Mouse (Mus musculus) stomach, embryonic 14.5 days (tissue): ENCODE data around the gene Ugt1a8. TPM values are rescaled to one million over a fixed set of nuclear protein-coding genes. Genes with fewer than 3 reads are reported as not detected.
"Not testable (repeated sequence)": the region's sequence is repeated elsewhere in the genome, so short reads cannot be mapped to it uniquely, and the experiment has no call there.

Experiments used
- ATAC-seq: fragments of 200-750 bp; cut with Nextera tagmentation; 2 replicates; pipeline ENCODE4 v1.8.0; 2017; ENCODE audit warnings: low read depth, moderate TSS enrichment; ENCODE audit not compliant: insufficient number of reproducible peaks, insufficient read depth, low FRiP score
- H3K27ac ChIP-seq: fragments of 300-500 bp; sonication (generic); 2 replicates; pipeline ENCODE4 v1.5.1; 2014; ENCODE audit warnings: mild to moderate bottlenecking, low read length, moderate library complexity, mixed read lengths
- H3K27me3 ChIP-seq: fragments of 300-500 bp; sonication (generic); 2 replicates; pipeline ENCODE4 v1.6.1; 2014; ENCODE audit warnings: low read length, control low read depth, mixed read lengths; ENCODE audit not compliant: control insufficient read depth, insufficient read depth
- H3K36me3 ChIP-seq: fragments of 300-500 bp; sonication (generic); 2 replicates; pipeline ENCODE4 v1.6.1; 2014; ENCODE audit warnings: mild to moderate bottlenecking, control low read depth, low read length, moderate library complexity, mixed read lengths; ENCODE audit not compliant: control insufficient read depth, insufficient read depth
- H3K4me1 ChIP-seq: fragments of 300-500 bp; sonication (generic); 2 replicates; pipeline ENCODE4 v1.6.1; 2014; ENCODE audit warnings: low read length, control low read depth, mixed read lengths; ENCODE audit not compliant: control insufficient read depth, insufficient read depth
- H3K4me2 ChIP-seq: fragments of 300-500 bp; sonication (generic); replicated peaks from 2 replicates; pipeline ENCODE4 v1.6.1; 2014; ENCODE audit warnings: low read depth, low read length, control low read depth
- H3K4me3 ChIP-seq: fragments of 300-500 bp; sonication (generic); 2 replicates; pipeline ENCODE4 v1.5.1; 2014; ENCODE audit warnings: low read depth, low read length, control low read depth
- H3K9ac ChIP-seq: fragments of 300-500 bp; sonication (generic); replicated peaks from 2 replicates; pipeline ENCODE4 v1.6.1; 2014; ENCODE audit warnings: low read depth, mild to moderate bottlenecking, control low read depth, low read length, moderate library complexity, mixed read lengths
- H3K9me3 ChIP-seq: fragments of 300-500 bp; sonication (generic); 2 replicates; pipeline ENCODE4 v1.6.1; 2016; ENCODE audit warnings: low read depth, low read length, control low read depth; ENCODE audit not compliant: control insufficient read depth
- WGBS: fragments of 180-500 bp; shearing (Covaris S2); extraction: QIAGEN DNeasy Blood & Tissue Kit; methylation state at CpG from one replicate; pipeline ENCODE4 v1.1.7; 2014; 5-methylcytosine and 5-hydroxymethylcytosine counted together
- polyA plus RNA-seq: library from polyadenylated mRNA; unstranded; fragments of >200 nt; fragmentation: Nextera tagmentation; extraction: Ambion mirVana; gene quantifications from 2 replicates; pipeline ENCODE4 v1.2.1, GENCODE M21; 2014

Gene Ugt1a8
- polyA plus RNA-seq, 1 experiment from 2014 or later: not detected

DNA sequence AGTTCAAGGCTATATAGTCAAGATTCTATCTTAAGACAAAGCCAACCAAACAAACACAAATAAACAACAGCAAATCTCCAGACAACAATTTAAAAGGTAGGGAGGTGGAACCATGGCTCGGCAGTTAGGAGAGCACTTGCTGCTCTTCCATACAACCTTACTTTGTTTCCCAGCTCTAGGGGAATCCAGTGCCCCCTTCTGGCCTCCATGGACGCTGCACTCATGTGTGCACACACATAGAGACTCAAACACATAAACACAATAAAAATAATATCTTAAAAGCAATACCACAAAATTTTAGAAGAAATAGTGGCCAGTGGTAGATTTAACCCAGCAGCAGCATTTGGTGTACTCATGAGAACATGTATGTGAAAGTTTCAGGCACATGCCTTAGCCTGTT is 129.5 kb downstream of the Ugt1a8 start:
- H3K36me3 ChIP-seq: no peaks in the 10 kb centered on the region
- H3K4me3 ChIP-seq: no peak overlapping the region
- H3K27ac ChIP-seq: no peak overlapping the region
- no peak overlapping the region for H3K4me2 ChIP-seq
- H3K9me3 ChIP-seq: peaks cover 53% of the 10 kb centered on the region
- H3K4me1 ChIP-seq: no peaks in the 10 kb centered on the region
- ATAC-seq: no peak
- H3K27me3 ChIP-seq: no peaks in the 10 kb centered on the region
- no peak overlapping the region for H3K9ac ChIP-seq
- WGBS: 62% methylated on average over 2 of the region's 2 CpGs

DNA sequence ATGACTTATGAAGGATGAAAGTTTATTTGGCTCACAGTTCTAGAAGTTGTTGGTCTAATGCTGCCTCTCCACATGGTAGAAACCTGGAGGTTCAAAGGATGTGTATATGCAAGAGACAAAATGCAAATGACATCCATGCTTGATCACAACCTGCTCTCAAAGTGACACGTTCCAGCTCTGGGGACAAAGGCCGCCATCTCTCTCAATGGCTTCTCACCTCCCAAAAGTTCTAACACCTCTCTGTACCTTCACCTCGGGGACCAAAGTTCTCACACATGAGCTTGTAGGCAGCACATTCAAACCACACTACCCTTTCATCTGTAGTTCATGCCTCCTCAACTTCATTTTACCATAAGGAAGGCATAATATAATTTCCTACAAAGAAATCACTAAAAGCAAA is 130.0 kb downstream of the Ugt1a8 start:
- no peak for ATAC-seq
- no peak overlapping the region for H3K27ac ChIP-seq
- H3K27me3 ChIP-seq: no peaks in the 10 kb centered on the region
- no peak overlapping the region for H3K4me3 ChIP-seq
- no peak overlapping the region for H3K9ac ChIP-seq
- peaks cover 51% of the 10 kb centered on the region for H3K9me3 ChIP-seq
- H3K4me1 ChIP-seq: no peaks in the 10 kb centered on the region
- no peak overlapping the region for H3K4me2 ChIP-seq
- WGBS: 42% methylated on average over 3 of the region's 3 CpGs
- no peaks in the 10 kb centered on the region for H3K36me3 ChIP-seq

DNA sequence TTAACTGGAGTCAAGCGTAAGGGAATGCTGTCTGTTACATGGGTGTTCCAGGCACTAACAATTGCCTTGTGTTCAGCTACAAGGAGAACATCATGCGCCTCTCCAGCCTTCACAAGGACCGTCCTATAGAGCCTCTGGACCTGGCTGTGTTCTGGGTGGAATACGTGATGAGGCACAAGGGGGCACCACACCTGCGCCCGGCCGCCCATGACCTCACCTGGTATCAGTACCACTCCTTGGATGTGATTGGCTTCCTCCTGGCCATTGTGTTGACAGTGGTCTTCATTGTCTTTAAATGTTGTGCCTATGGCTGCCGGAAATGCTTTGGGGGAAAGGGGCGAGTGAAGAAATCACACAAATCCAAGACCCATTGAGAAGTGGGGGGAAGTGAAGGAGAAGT is 130.4 kb downstream of the Ugt1a8 start:
- Histone ChIP-seq H3K36me3 (no peaks in the 10 kb centered on the region), H3K4me3 (no peak overlapping the region), H3K4me1 (no peaks in the 10 kb centered on the region), H3K27ac (no peak overlapping the region), H3K27me3 (no peaks in the 10 kb centered on the region), H3K9me3 (peaks cover 46% of the 10 kb centered on the region), H3K9ac (no peak overlapping the region), H3K4me2 (no peak overlapping the region)
- no peak for ATAC-seq
- 75% methylated on average over 9 of the region's 9 CpGs for WGBS

DNA sequence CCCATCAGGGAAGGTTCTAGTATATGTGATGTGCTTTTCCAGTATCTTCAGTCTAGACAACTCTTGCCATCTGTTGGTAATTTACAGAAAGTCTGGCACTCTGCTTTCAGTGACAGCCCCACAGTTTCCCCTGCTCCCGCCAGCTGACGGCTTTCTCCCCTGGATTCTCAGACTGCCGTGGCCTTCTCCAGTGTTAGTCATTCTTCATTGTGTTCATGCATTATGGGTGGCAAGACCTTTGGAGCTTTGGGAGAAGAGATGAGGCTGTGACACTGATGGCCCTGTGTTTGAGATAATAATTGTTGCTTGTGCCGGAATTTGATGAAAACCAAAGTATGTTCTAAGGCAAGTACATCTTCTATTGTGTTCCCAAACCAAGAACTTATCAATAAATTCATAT is 131.0 kb downstream of the Ugt1a8 start:
- Histone ChIP-seq H3K4me3 (no peak overlapping the region), H3K4me2 (no peak overlapping the region), H3K27me3 (no peaks in the 10 kb centered on the region), H3K9me3 (peaks cover 41% of the 10 kb centered on the region), H3K27ac (no peak overlapping the region), H3K36me3 (no peaks in the 10 kb centered on the region), H3K4me1 (no peaks in the 10 kb centered on the region), H3K9ac (no peak overlapping the region)
- ATAC-seq: no peak
- 49% methylated on average over 4 of the region's 4 CpGs for WGBS

DNA sequence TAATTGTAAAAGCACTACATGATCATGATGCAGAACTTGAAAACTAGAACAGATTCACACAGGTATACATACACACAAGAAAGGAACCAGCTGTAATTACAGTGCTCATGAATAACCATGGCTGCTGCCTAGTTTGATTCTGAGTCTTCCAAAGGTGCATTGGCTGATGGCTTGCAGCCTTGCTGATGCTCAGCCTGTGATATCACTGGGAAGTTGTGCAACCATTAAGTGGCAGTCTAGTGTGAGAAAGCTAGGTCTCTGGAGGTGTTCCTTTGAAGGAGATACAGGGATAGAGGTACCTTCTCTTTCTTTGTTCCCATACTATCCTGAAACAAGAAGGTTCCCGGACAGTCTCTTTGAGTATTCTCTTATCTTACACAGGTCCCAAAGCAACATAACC is 131.4 kb downstream of the Ugt1a8 start:
- no peak overlapping the region for H3K27ac ChIP-seq
- WGBS: 21% methylated on average over 1 of the region's 1 CpGs
- no peak overlapping the region for H3K4me3 ChIP-seq
- no peak overlapping the region for H3K9ac ChIP-seq
- H3K36me3 ChIP-seq: no peaks in the 10 kb centered on the region
- H3K9me3 ChIP-seq: peaks cover 36% of the 10 kb centered on the region
- no peak for ATAC-seq
- no peaks in the 10 kb centered on the region for H3K4me1 ChIP-seq
- H3K27me3 ChIP-seq: no peaks in the 10 kb centered on the region
- H3K4me2 ChIP-seq: no peak overlapping the region

DNA sequence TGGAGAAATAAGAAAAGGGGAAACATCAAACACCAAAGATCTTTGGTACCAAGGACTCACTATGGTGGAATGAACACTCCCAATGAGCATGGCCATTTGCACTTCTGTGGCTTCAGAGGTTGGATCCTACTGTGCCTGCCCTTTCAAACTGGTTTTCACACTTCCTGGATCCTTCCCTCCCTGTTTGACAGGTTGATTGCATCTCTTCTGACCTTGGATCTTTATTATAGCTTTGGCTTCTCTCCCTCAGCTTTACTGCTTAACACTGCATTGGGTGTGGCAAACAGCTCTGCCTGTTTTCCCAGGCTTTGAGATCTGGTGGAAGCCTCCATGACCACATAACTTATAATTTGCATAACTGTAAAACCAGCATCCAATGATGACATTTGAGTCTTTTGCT is 132.7 kb downstream of the Ugt1a8 start:
- no peak overlapping the region for H3K4me2 ChIP-seq
- peaks cover 26% of the 10 kb centered on the region for H3K9me3 ChIP-seq
- no peak overlapping the region for H3K4me3 ChIP-seq
- no peak for ATAC-seq
- H3K36me3 ChIP-seq: no peaks in the 10 kb centered on the region
- H3K27me3 ChIP-seq: no peaks in the 10 kb centered on the region
- no peak overlapping the region for H3K27ac ChIP-seq
- H3K4me1 ChIP-seq: no peaks in the 10 kb centered on the region
- no peak overlapping the region for H3K9ac ChIP-seq

DNA sequence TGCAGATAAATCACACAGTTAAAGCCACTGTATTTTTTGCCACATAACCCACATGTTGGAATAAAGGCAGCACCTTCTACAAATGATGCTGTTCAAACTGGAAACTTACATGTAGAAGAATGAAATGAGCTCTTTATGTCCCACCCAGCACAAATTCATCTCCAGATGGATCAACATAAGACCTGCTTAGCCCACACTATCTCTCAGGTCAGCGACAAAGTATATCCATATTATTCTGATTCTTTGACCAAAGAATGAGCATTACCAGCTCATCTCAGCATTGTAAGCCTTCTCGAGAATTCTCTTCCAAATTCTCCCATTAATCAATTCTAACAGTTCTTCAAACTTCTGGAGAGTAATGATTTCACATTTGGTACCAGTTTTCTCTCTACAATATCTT is 134.6 kb downstream of the Ugt1a8 start:
- Histone ChIP-seq H3K27me3 (no peaks in the 10 kb centered on the region), H3K4me2 (no peak overlapping the region), H3K9ac (no peak overlapping the region), H3K27ac (no peak overlapping the region), H3K36me3 (no peaks in the 10 kb centered on the region), H3K9me3 (peaks cover 25% of the 10 kb centered on the region), H3K4me1 (no peaks in the 10 kb centered on the region), H3K4me3 (no peak overlapping the region)
- ATAC-seq: no peak
- WGBS: 53% methylated on average over 2 of the region's 2 CpGs

DNA sequence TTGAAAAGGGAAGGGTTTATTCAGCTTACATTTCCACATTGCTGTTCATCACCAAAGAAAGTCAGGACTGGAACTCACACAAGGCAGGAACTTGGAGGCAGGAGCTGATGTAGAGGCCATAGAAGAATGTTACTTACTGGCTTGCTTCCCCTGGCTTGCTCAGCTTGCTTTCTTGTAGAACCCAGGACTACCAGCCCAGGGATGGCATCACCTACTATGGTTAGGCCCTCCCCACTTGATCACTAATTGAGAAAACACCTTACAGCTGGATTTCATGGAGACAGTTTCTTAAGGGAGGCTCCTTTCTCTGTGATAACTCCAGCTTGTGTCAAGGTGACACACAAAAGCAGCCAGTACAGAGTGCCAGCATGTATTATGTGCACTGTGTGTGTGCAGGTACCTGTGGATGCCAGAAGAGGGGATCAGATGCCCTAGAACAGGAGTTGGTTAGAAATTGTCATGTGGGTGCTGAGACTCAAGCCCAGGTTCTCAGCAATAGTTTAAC is 135.4 kb downstream of the Ugt1a8 start:
- H3K27ac ChIP-seq, H3K4me2 ChIP-seq, H3K27me3 ChIP-seq, H3K9ac ChIP-seq, H3K36me3 ChIP-seq, H3K4me1 ChIP-seq, ATAC-seq, H3K4me3 ChIP-seq: not testable (repeated sequence)
- H3K9me3 ChIP-seq: peaks cover 28% of the 10 kb centered on the region

DNA sequence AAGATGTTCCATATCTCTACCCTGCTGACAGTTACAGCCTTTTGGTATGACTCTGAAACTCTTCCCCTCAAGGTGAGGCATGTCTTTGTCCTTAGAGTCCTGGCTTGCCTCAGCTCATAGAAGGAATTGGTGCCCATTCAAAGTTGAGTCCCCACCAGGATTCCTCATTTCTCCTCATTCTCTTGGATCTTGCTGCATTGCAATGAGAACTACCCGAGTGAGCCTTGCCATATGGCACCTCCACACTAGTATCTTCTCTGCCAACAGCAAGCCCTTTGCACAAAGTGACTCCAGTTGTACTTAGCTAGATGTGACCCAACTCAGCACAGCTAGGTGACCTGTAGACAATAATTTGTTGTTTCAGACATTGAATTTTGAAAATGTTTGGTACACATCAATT is 136.0 kb downstream of the Ugt1a8 start:
- WGBS: 46% methylated on average over 1 of the region's 1 CpGs
- no peak overlapping the region for H3K9ac ChIP-seq
- H3K4me1 ChIP-seq: no peaks in the 10 kb centered on the region
- no peak overlapping the region for H3K4me3 ChIP-seq
- no peaks in the 10 kb centered on the region for H3K36me3 ChIP-seq
- no peak overlapping the region for H3K4me2 ChIP-seq
- H3K27me3 ChIP-seq: no peaks in the 10 kb centered on the region
- no peak overlapping the region for H3K27ac ChIP-seq
- peaks cover 33% of the 10 kb centered on the region for H3K9me3 ChIP-seq
- no peak for ATAC-seq
